Mouse (Mus musculus) G1E (cell line): ENCODE data around the gene Tex52.

Source experiments
- CTCF ChIP-seq: IDR thresholded peaks from 2 replicates; pipeline ENCODE4 v1.5.1; 2012; ENCODE audit warnings: low read depth, low read length, inconsistent platforms, mixed read lengths
- GATA1 ChIP-seq: IDR thresholded peaks from 2 replicates; pipeline ENCODE4 v1.6.1; 2012; ENCODE audit warnings: borderline replicate concordance, low read length, inconsistent platforms, mixed read lengths
- TAL1 ChIP-seq: conservative IDR thresholded peaks from 2 replicates; pipeline ENCODE4 v1.6.1; 2012; ENCODE audit warnings: low read depth, low read length, inconsistent platforms, mixed read lengths

GRCm38 (mm10) chr6:128337467-128337866 is 37.8 kb upstream of the Tex52 start:
- TF ChIP-seq CTCF (no peak), TAL1 (no peak), GATA1 (no peak)
